Mouse (Mus musculus) thymus, adult 2 months (tissue): Measurements from ENCODE around the gene Lnpep. TPM values are rescaled to one million over a fixed set of nuclear protein-coding genes. Genes with fewer than 3 reads are reported as not detected.
A peak's percentile ranks its signal among the peaks of the same experiment; 100 is the strongest.

ENCODE experiments used
- DNase-seq: peaks from one replicate; pipeline ENCODE4 v3.0.0; 2021
- H3K27ac ChIP-seq: fragments of 200-500 bp; 2 replicates; pipeline ENCODE4 v1.5.1; 2012; ENCODE audit warnings: low read length, control low read depth; ENCODE audit not compliant: control insufficient read depth, insufficient read depth
- H3K27me3 ChIP-seq: fragments of 200-500 bp; 2 replicates; pipeline ENCODE4 v1.6.1; 2012; ENCODE audit warnings: mild to moderate bottlenecking, low read length, moderate library complexity, mixed read lengths; ENCODE audit not compliant: control insufficient read depth, insufficient read depth
- H3K36me3 ChIP-seq: fragments of 200-500 bp; 2 replicates; pipeline ENCODE4 v1.6.1; 2012; ENCODE audit warnings: mild to moderate bottlenecking, low read length, moderate library complexity; ENCODE audit not compliant: control insufficient read depth, insufficient read depth
- H3K4me1 ChIP-seq: fragments of 200-500 bp; replicated peaks from 2 replicates; pipeline ENCODE4 v1.6.1; 2012; ENCODE audit warnings: low read length; ENCODE audit not compliant: control insufficient read depth, insufficient read depth
- H3K4me3 ChIP-seq: fragments of 200-500 bp; 2 replicates; pipeline ENCODE4 v1.5.1; 2012; ENCODE audit warnings: mild to moderate bottlenecking, low read length, control low read depth, moderate library complexity; ENCODE audit not compliant: control insufficient read depth, insufficient read depth
- CTCF ChIP-seq: fragments of 200-500 bp; IDR thresholded peaks from 2 replicates; pipeline ENCODE4 v1.5.1; 2012; ENCODE audit warnings: mild to moderate bottlenecking, control low read depth, low read length, moderate library complexity, borderline replicate concordance; ENCODE audit not compliant: control insufficient read depth, poor library complexity, insufficient read depth; ENCODE audit errors: extremely low read depth
- POLR2A ChIP-seq: fragments of 200-500 bp; IDR thresholded peaks from 2 replicates; pipeline ENCODE4 v1.6.1; 2012; ENCODE audit warnings: mild to moderate bottlenecking, low read length, control low read depth, moderate library complexity; ENCODE audit not compliant: control insufficient read depth, poor library complexity, insufficient read depth; ENCODE audit errors: extremely low read depth
- WGBS: fragments of 180-500 bp; shearing (Covaris S2); methylation state at CpG from one replicate; pipeline ENCODE4 v1.1.7; 2018; 5-methylcytosine and 5-hydroxymethylcytosine counted together
- polyA plus RNA-seq: library from polyadenylated mRNA; depleted of rRNA; stranded (reverse); fragments of >200 nt; gene quantifications from 2 replicates; pipeline ENCODE4 v1.2.3, GENCODE M21; 2012; rRNA removed

The Lnpep gene
- 18.9 and 19.4 TPM in 2 replicates for polyA plus RNA-seq

GRCm38 (mm10) chr17:17624957-17625586 lies at the start of gene Lnpep:
TSS of gene Lnpep (minus strand) at chr17:17625050.
- peak within 1 kb of the TSS; percentile 98 for H3K4me3 ChIP-seq
- H3K27ac ChIP-seq, result peak within 1 kb of the TSS; percentile 95
- H3K4me1 ChIP-seq, result no peaks in the 10 kb centered on the region; the same call in 1 of the 2 replicates
- peak; percentile 95 for DNase-seq
- H3K36me3 ChIP-seq, result no peaks in the 10 kb centered on the region
- WGBS, result under 1% methylated on average over 44 of the region's 44 CpGs
- no peaks in the 10 kb centered on the region for H3K27me3 ChIP-seq
- TF ChIP-seq POLR2A (peak; percentile 90), CTCF (no peak)

GRCm38 (mm10) chr17:17655829-17656176 lies 31.0 kb upstream of the Lnpep start:
- WGBS, result 66% methylated on average over 2 of the region's 2 CpGs
- Histone ChIP-seq H3K27me3 (no peaks in the 10 kb centered on the region), H3K4me1 (no peaks in the 10 kb centered on the region), H3K27ac (no peak overlapping the region), H3K4me3 (no peak overlapping the region), H3K36me3 (no peaks in the 10 kb centered on the region)
- no peak for DNase-seq
- TF ChIP-seq CTCF, result no peak
- TF ChIP-seq POLR2A, result no peak

GRCm38 (mm10) chr17:17654997-17655828 lies 30.4 kb upstream of the Lnpep start:
- Histone ChIP-seq H3K36me3 (no peaks in the 10 kb centered on the region), H3K27ac (no peak overlapping the region), H3K27me3 (no peaks in the 10 kb centered on the region), H3K4me1 (no peaks in the 10 kb centered on the region), H3K4me3 (no peak overlapping the region)
- no peak for DNase-seq
- WGBS, result 6% methylated on average over 10 of the region's 10 CpGs
- TF ChIP-seq POLR2A (no peak), CTCF (no peak)

- TF ChIP-seq CTCF (no peak), POLR2A (no peak)
- no peak overlapping the region for H3K27ac ChIP-seq
- DNase-seq, result no peak
Observed at GRCm38 (mm10) chr17:17652570-17652969, 27.7 kb upstream of the Lnpep start.

GRCm38 (mm10) chr17:17645738-17646137 lies 20.9 kb upstream of the Lnpep start:
- 2% methylated on average over 3 of the region's 3 CpGs for WGBS
- no peak overlapping the region for H3K27ac ChIP-seq
- H3K27me3 ChIP-seq, result no peaks in the 10 kb centered on the region
- peak; percentile 62 for DNase-seq
- no peak overlapping the region for H3K4me3 ChIP-seq
- H3K4me1 ChIP-seq, result no peaks in the 10 kb centered on the region
- TF ChIP-seq CTCF (no peak), POLR2A (no peak)
- no peaks in the 10 kb centered on the region for H3K36me3 ChIP-seq

More at GRCm38 (mm10) chr17:17652570-17652969, 27.7 kb upstream of the Lnpep start:
- Histone ChIP-seq H3K4me1 (no peaks in the 10 kb centered on the region), H3K27me3 (no peaks in the 10 kb centered on the region), H3K36me3 (no peaks in the 10 kb centered on the region), H3K4me3 (no peak overlapping the region)
- WGBS, result 42% methylated on average over 4 of the region's 4 CpGs

- Histone ChIP-seq H3K36me3 (no peaks in the 10 kb centered on the region), H3K27ac (no peak overlapping the region), H3K4me1 (peaks cover 2% of the 10 kb centered on the region), H3K4me3 (no peak overlapping the region), H3K27me3 (no peaks in the 10 kb centered on the region)
- DNase-seq, result no peak
- TF ChIP-seq CTCF, result no peak
- TF ChIP-seq POLR2A, result no peak
- 81% methylated on average over 3 of the region's 3 CpGs for WGBS
Observed at GRCm38 (mm10) chr17:17637387-17637786, 12.5 kb upstream of the Lnpep start.

GRCm38 (mm10) chr17:17636147-17636546 lies 11.3 kb upstream of the Lnpep start:
- Histone ChIP-seq H3K4me3 (no peak overlapping the region), H3K27ac (no peak overlapping the region; the same call in 1 of the 2 replicates), H3K4me1 (peaks cover 2% of the 10 kb centered on the region), H3K27me3 (no peaks in the 10 kb centered on the region), H3K36me3 (no peaks in the 10 kb centered on the region)
- TF ChIP-seq CTCF, result no peak
- TF ChIP-seq POLR2A, result no peak
- 4% methylated on average over 3 of the region's 3 CpGs for WGBS
- peak; percentile 50 for DNase-seq
